Mouse (Mus musculus): ENCODE results near the gene Sp6.

Sp6 gene

GRCm38 (mm10) chr11:97021121-97021765 is 8.0 kb downstream of the Sp6 start:
- intact Hi-C loops (cut with DNase I) = loop anchor here (10.0 kb wide), 1 partner anchor 106 kb away; the partner anchor contains the start of gene Cdk5rap3

DNA sequence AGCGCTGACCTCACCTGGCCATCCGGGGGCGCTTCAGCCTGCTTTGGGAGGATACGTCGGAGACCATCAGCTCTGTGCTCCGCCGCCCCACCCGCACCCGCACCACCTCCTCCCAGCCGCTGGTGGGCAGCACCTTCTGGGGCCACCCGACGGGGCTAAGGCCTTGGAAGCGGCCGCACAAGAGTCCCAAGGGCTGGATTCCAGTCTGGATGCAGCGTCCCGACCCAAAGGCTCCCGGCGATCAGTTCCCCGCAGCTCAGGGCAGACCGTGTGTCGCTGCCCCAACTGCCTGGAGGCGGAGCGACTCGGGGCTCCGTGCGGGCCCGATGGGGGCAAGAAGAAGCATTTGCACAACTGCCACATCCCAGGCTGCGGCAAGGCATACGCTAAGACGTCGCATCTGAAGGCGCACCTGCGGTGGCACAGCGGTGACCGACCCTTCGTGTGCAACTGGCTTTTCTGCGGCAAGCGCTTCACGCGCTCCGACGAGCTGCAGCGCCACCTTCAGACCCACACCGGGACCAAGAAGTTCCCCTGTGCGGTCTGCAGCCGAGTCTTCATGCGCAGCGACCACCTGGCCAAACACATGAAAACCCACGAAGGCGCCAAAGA is 8.8 kb downstream of the Sp6 start:
- intact Hi-C loops (cut with DNase I) = loop anchor here (10.0 kb wide), 1 partner anchor 107 kb away; the partner anchor contains the start of gene Cdk5rap3

- intact Hi-C loops (cut with DNase I) = loop anchor here (10.0 kb wide), 1 partner anchor 110 kb away; the partner anchor contains the start of gene Cdk5rap3
Observed at GRCm38 (mm10) chr11:97024977-97025376, 11.8 kb downstream of the Sp6 start.

- intact Hi-C loops (cut with DNase I) = loop anchor here (1.0 to 10.0 kb wide), 2 partner anchors 44 to 111 kb away; partner anchors contain the start of genes Cdk5rap3 and Sp2
Observed at GRCm38 (mm10) chr11:97025721-97026344, 12.6 kb downstream of the Sp6 start.

GRCm38 (mm10) chr11:97029686-97030417 is 16.7 kb downstream of the Sp6 start, which contains the start of gene Scrn2:
Gene Scrn2 (plus strand): TSS chr11:97029938.
- intact Hi-C loops (cut with DNase I) = loop anchor here (10.0 kb wide), 1 partner anchor 115 kb away; the partner anchor contains the start of gene Cdk5rap3

GRCm38 (mm10) chr11:97030426-97030825 is 17.2 kb downstream of the Sp6 start:
- intact Hi-C loops (cut with DNase I) = no loop called here

DNA sequence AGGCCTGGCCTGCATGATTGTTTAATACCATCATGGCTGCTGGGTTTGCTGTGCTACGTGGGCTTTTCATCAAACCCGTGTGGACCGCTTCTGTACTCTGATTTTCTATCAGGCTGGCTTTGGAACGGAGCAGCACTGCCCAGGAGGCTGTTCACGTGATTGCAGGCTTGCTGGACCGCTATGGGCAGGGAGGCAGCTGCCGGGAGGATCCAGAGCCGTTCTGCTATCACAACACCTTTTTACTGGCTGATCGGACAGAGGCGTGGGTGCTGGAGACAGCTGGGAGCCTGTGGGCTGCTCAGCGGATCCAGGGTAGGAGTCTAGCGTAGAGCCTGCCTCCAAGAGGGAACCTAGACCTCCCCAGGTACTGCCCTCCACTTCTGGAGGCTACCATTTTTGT is 18.8 kb downstream of the Sp6 start:
- intact Hi-C loops (cut with DNase I) = no loop called here

GRCm38 (mm10) chr11:97032499-97032898 is 19.3 kb downstream of the Sp6 start:
- intact Hi-C loops (cut with DNase I) = no loop called here

DNA sequence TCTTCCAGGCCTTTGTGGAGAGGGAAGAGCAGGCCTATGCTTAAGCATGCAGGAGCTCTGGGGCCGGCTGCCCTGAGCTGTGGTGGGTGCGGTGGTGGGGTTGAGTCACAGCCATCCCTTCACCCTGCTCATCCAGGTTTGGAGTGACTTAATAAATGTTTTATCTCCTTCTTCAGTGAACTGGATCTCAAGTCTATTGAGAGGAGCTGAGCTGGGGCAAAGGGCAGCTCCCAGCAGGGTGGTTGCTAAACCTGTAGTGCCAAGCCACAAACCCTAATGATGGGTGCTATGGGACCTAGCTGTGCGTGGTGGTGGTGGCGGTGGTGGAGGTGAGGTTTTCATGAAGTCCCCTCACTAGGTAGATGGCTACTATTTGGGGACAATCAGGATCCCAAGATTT is 20.6 kb downstream of the Sp6 start:
- intact Hi-C loops (cut with DNase I) = no loop called here

- intact Hi-C loops (cut with DNase I) = no loop called here
Observed at GRCm38 (mm10) chr11:97036141-97036540, 22.9 kb downstream of the Sp6 start.

DNA sequence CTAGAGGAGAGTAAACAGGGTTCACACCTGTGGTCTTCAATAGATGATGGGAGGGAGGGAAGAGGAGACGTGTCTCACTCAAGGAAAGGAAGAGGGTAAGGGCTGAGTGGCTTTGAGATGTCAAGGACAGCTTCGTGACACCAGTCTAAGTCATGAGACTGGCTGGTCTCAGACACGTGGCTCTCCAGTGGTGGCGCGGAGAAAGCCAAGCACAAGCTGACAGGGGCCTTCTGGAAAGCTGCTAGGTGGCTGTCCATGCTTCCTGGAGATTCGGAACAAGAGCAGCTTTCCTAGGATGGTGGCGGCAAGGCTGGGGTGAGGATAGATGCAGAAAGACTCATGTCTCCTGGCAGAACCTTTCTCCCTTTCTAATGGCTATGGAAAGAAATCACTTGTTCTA is 25.7 kb downstream of the Sp6 start:
- intact Hi-C loops (cut with DNase I) = no loop called here

GRCm38 (mm10) chr11:97040301-97041021 is 27.3 kb downstream of the Sp6 start:
- intact Hi-C loops (cut with DNase I) = no loop called here

DNA sequence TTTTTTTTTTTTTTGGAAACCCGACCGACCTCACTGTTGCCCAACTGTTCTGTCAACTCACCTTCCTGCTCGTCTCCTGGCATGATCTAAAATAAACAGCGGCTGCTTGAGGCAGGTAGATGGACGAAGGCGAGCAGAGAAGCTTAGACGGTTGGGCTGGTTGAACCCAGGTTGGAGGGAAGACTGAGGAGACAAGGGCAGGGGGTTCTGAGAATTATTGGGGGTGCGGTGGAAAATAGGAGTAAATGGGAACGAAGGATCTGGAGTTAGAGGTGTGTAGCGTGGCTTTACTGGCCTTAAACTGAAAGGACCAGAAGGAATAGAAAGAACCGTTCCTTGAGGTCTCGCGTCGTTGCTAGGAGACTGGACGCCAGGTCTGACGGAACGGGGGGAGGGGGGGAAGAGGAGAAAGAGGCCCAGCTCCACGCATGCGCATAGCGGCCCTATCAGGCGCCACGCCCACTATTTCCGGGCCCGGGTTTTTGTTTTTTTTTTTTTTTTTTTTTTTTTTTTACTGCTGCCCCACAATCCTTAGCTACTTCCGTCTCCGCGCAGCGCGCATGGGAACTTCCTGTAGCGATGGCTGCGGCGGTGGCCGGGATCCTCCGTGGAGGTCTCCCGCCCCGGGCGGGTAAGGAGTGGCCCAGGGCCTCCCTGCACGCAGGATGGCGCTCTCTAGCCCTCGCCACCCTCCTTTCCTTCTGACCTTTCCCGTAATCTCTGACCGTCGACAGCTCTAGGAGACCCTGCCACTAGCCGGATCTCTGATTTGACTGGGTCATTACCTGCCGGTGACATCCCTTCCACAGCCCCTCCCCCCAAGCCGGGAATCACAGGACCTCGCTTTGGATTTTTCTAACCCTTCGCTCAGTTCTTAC is 28.1 kb downstream of the Sp6 start, which contains the start of the genes Lrrc46 and Mrpl10:
Gene Lrrc46 (minus strand): TSS at position 386 of the 878 bp plus-strand sequence.
Gene Mrpl10 (plus strand): TSS at position 539 of the 878 bp plus-strand sequence.
- intact Hi-C loops (cut with DNase I) = no loop called here

DNA sequence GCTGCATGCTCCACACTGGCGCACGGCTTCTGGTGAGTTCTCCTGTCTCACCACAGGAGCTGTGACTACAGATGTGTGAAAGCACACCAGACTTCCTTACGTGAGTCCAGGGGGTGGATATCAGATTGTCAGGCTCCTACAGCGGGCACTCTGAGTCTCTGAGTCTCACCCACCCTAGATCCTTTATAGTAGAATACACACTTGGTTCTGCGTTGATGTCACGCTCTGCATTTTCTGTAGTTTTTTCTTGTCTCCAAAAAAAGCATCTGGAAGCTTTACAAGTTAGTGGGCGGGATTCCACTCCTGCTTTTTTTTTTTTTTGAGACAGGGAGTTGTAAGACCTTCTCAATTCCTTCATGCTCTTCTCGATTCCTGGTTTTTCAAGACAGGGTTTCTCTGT is 31.7 kb downstream of the Sp6 start:
- intact Hi-C loops (cut with DNase I) = no loop called here

GRCm38 (mm10) chr11:97045861-97046260 is 32.7 kb downstream of the Sp6 start:
- intact Hi-C loops (cut with DNase I) = no loop called here

GRCm38 (mm10) chr11:97048090-97048650 is 35.0 kb downstream of the Sp6 start:
- intact Hi-C loops (cut with DNase I) = no loop called here

DNA sequence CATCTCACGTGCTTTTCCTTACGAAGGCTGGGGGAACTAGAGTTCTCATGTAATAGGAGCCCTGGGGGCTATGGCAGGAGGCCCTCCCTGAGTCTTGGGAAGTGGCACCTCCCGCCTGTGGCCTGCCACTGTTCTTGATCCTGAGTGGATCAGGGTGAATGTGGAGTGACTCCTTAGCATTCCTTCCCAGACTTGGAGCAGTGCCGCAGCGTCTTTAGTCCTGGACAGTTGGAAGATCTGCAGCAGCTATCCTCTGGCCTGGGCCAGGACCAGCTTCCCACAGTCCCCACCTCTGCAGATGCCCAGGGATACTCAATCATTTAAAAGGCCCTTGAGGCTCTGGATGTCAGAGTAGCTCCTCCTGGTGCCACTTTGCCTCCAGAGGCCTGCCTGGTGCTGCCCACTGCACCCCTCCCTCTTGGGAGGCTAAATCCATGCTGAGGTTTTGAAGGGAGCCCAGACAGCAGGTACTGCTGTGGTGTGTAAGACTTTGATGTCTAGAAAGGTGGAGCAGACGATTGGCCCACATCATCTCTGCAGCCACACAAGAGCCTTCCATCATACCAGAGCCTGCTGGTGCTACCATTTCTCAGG is 36.4 kb downstream of the Sp6 start:
- intact Hi-C loops (cut with DNase I) = no loop called here

DNA sequence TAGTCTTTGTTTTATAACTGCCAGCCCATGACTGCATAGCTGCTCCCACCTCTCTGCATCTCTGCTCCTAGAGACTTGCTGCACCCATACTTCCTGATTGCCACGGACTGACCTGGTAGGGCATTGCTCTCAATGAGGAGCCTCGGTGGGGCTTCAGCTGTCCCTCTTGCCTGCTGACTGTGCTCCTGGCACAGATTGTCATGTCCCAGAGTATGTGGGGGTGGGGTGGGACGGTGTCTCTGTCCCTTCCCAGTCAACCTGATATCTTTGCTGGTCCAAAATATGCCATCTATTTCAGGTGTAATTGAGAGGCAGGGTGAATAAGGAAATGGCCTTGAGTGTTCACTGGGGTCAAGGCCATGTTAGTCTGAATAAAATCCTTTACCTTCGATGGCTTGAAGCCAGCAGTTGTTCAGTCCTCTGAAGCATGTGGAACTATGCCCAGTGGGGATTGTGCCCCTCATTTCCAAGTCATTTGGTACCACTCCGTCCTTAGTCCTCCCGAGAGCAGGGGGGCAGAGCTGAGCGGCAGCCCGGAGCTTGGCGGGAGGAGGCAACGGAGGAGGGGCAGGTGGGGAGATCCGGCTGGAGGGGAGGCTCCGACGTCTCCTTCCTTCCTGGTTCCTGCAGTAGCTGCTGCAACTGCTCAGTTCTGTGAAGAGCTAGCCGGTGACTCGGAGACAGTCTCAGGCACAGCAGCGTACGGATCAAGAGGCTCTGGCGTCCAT is 37.2 kb downstream of the Sp6 start, which contains the start of gene Osbpl7:
Gene Osbpl7 (plus strand): TSS at position 413 of the 728 bp plus-strand sequence.
- intact Hi-C loops (cut with DNase I) = no loop called here

Measured in adrenal gland (tissue).